Mouse (Mus musculus) heart, adult 2 months (tissue): ENCODE results near the gene Tnfrsf25. TPM values are rescaled to one million over a fixed set of nuclear protein-coding genes. Genes with fewer than 3 reads are reported as not detected.

Experiments
- DNase-seq, 2 experiments: peaks; one replicate each; pipeline ENCODE4 v3.0.0; 2021
- H3K27ac ChIP-seq: fragments of 200-600 bp; 2 replicates; pipeline ENCODE4 v1.8.1; 2022
- H3K27me3 ChIP-seq: fragments of 200-500 bp; 2 replicates; pipeline ENCODE4 v1.6.1; 2012; ENCODE audit warnings: mild to moderate bottlenecking, low read length, inconsistent platforms, mixed read lengths; ENCODE audit not compliant: control insufficient read depth, insufficient read depth
- H3K36me3 ChIP-seq: fragments of 200-500 bp; 2 replicates; pipeline ENCODE4 v1.6.1; 2012; ENCODE audit warnings: low read length, inconsistent platforms; ENCODE audit not compliant: control insufficient read depth, insufficient read depth
- H3K4me1 ChIP-seq: fragments of 200-500 bp; 2 replicates; pipeline ENCODE4 v1.6.1; 2011; ENCODE audit warnings: low read length; ENCODE audit not compliant: control insufficient read depth, insufficient read depth
- H3K4me3 ChIP-seq: fragments of 200-600 bp; 2 replicates; pipeline ENCODE4 v1.8.1; 2022
- H3K79me2 ChIP-seq: fragments of 200-500 bp; replicated peaks from 2 replicates; pipeline ENCODE4 v1.6.1; 2012; ENCODE audit warnings: mild to moderate bottlenecking, inconsistent platforms, low read length, moderate library complexity, mixed read lengths; ENCODE audit not compliant: control insufficient read depth, insufficient read depth
- H3K9ac ChIP-seq: fragments of 200-500 bp; 2 replicates; pipeline ENCODE4 v1.6.1; 2012; ENCODE audit warnings: low read depth, mild to moderate bottlenecking, control low read depth, inconsistent platforms, low read length, mixed read lengths
- CTCF ChIP-seq: fragments of 200-600 bp; IDR thresholded peaks from 2 replicates; pipeline ENCODE4 v1.8.1; 2022; ENCODE audit warnings: antibody characterized with exemption, mild to moderate bottlenecking, moderate library complexity
- EP300 ChIP-seq: fragments of 200-500 bp; IDR thresholded peaks from 2 replicates; pipeline ENCODE4 v1.6.1; 2011; ENCODE audit warnings: low read depth, low read length, control low read depth; ENCODE audit not compliant: insufficient read depth
- POLR2A ChIP-seq: fragments of 200-500 bp; IDR thresholded peaks from 2 replicates; pipeline ENCODE4 v1.6.1; 2011; ENCODE audit warnings: mild to moderate bottlenecking, low read depth, low read length, control low read depth; ENCODE audit not compliant: insufficient read depth
- WGBS: fragments of 180-500 bp; shearing (Covaris S2); methylation state at CpG from one replicate; pipeline ENCODE4 v1.1.7; 2018; 5-methylcytosine and 5-hydroxymethylcytosine counted together
- intact Hi-C: fragments of 180-260 bp; cut with DNase I; formaldehyde crosslinking; loops from one replicate; pipeline ENCODE4 v1.15.1; 2025
- polyA plus RNA-seq: library from polyadenylated mRNA; depleted of rRNA; stranded (reverse); fragments of >200 nt; gene quantifications from 2 replicates; pipeline ENCODE4 v1.2.3, GENCODE M21; 2012
- total RNA-seq, 2 experiments: library from RNA; stranded (reverse); gene quantifications; 2 replicates each; pipeline ENCODE4 v1.2.3; 2021

The Tnfrsf25 gene
- total and polyA plus RNA-seq, 3 experiments: 1.4 to 6.1 (median 2.4) TPM

DNA sequence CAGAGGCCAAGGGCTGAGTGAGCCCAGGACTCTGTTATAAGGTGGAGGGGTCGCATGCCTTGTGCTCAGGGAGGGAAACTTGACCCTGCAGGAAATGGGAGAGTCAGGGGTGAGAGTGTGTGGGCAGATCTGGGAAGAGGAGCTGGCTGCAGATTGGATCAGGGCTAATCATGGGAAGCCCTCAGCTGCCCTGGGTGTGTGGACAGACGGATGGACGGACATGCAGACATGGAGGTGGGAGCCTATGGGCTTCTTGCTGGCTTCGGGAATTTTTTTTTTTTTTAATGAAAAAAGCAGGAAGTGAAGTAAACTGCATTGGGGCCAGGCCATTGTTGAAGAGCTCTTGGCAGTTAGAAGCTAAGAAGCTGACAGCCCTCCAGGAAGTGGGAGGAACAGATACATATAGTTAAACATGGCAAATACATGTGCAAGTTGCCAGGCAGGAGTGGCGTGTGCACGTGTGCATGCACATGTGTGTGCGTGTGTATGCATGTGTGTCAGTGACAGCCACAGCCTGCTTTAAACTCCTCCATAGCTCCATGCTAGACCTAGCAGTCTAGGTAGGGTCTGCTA, 14.6 kb upstream of the Tnfrsf25 start:
- Histone ChIP-seq H3K79me2 (no peaks in the 10 kb centered on the region; the same call in 1 of the 2 replicates), H3K4me1 (peaks cover 11% of the 10 kb centered on the region), H3K4me3 (peak overlapping the region; percentile 1), H3K36me3 (no peaks in the 10 kb centered on the region; the same call in none of the 2 replicates), H3K27me3 (no peaks in the 10 kb centered on the region), H3K9ac (peak overlapping the region; percentile 11), H3K27ac (peak overlapping the region; percentile 64)
- DNase-seq: no peak
- TF ChIP-seq POLR2A (0 out of 2 replicates have a peak, but pooled peaks have one; percentile 41), CTCF (no peak)
- WGBS: 40% methylated on average over 7 of the region's 7 CpGs
- intact Hi-C loops: no loop called here

DNA sequence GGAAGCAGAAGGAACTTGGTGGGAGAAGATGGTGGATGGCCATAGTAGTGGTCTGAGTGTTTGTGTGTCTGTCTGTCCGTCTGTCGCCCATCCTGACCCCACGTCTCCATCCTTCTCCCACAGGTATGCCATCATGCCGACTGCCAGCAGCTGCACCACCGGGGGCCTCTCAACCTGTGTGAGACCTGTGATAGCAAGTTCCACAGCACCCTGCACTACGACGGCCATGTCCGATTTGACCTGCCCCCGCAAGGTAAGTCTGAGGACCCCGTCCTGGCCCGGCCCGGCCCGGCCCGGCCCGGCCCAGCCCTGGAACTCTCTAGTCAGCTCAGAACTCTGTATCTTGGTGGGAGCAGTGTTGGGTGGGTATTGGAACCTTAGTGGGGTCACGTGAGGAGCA, 13.8 kb upstream of the Tnfrsf25 start:
- no peaks in the 10 kb centered on the region; the same call in 1 of the 2 replicates for H3K79me2 ChIP-seq
- TF ChIP-seq POLR2A (no peak), CTCF (no peak), EP300 (no peak)
- peak in 1 of 2 experiments; percentile 20 for DNase-seq
- WGBS: 90% methylated on average over 16 of the region's 16 CpGs
- no peak overlapping the region for H3K27ac ChIP-seq
- H3K36me3 ChIP-seq: no peaks in the 10 kb centered on the region; the same call in none of the 2 replicates
- H3K27me3 ChIP-seq: no peaks in the 10 kb centered on the region
- H3K4me3 ChIP-seq: no peak overlapping the region
- H3K4me1 ChIP-seq: peaks cover 11% of the 10 kb centered on the region
- intact Hi-C loops: no loop called here
- no peak overlapping the region for H3K9ac ChIP-seq

DNA sequence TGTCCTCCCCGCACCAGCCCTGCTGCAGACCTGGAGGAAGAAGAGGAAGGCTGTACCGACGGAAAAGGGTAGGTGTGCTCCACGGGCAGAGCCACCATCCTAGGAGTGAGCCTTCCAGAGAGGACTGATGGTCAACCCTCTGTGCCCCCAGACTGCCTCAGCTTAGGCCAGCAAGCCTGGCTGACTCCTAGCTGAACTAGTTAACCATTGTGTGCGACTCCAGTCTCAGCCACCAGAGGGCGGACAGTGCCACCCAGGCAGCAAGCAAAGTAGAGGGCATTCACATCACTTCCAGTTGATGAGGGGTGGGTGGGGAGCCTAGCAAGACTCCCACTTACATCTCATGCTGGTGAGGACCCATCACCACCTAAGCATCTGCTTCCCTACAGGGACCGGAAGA, 12.7 kb upstream of the Tnfrsf25 start:
- H3K27ac ChIP-seq: no peak overlapping the region
- peaks cover 11% of the 10 kb centered on the region for H3K4me1 ChIP-seq
- H3K4me3 ChIP-seq: no peak overlapping the region
- H3K79me2 ChIP-seq: no peaks in the 10 kb centered on the region; the same call in 1 of the 2 replicates
- no peaks in the 10 kb centered on the region for H3K27me3 ChIP-seq
- intact Hi-C loops: no loop called here
- H3K9ac ChIP-seq: no peak overlapping the region
- WGBS: 56% methylated on average over 7 of the region's 7 CpGs
- DNase-seq: peak; percentile 64 to 82
- no peaks in the 10 kb centered on the region; the same call in none of the 2 replicates for H3K36me3 ChIP-seq
- TF ChIP-seq EP300 (0 out of 2 replicates have a peak, but pooled peaks have one; percentile 36), CTCF (peak; percentile 87), POLR2A (no peak)

GRCm38 (mm10) chr4:152106746-152107145, 9.0 kb upstream of the Tnfrsf25 start:
- no peaks in the 10 kb centered on the region; the same call in 1 of the 2 replicates for H3K36me3 ChIP-seq
- no peak overlapping the region for H3K27ac ChIP-seq
- 71% methylated on average over 9 of the region's 9 CpGs for WGBS
- no peak overlapping the region for H3K4me3 ChIP-seq
- H3K79me2 ChIP-seq: no peaks in the 10 kb centered on the region; the same call in 1 of the 2 replicates
- no peak for DNase-seq
- H3K9ac ChIP-seq: no peak overlapping the region
- TF ChIP-seq POLR2A (no peak), CTCF (peak; percentile 16; the same call in 1 of the 2 replicates), EP300 (no peak)
- H3K27me3 ChIP-seq: no peaks in the 10 kb centered on the region
- peaks cover 1% of the 10 kb centered on the region for H3K4me1 ChIP-seq
- intact Hi-C loops: no loop called here

- intact Hi-C loops: no loop called here
- no peaks in the 10 kb centered on the region for H3K27me3 ChIP-seq
- H3K4me1 ChIP-seq: no peaks in the 10 kb centered on the region
- no peak for TF ChIP-seq EP300
- no peak for TF ChIP-seq CTCF
- TF ChIP-seq POLR2A: no peak
- no peak overlapping the region for H3K4me3 ChIP-seq
- H3K79me2 ChIP-seq: no peaks in the 10 kb centered on the region
- WGBS: 78% methylated on average over 24 of the region's 24 CpGs
- no peaks in the 10 kb centered on the region for H3K36me3 ChIP-seq
- no peak overlapping the region for H3K9ac ChIP-seq
- no peak for DNase-seq
- H3K27ac ChIP-seq: no peak overlapping the region
Measured at GRCm38 (mm10) chr4:152107493-152107892, 8.2 kb upstream of the Tnfrsf25 start.

DNA sequence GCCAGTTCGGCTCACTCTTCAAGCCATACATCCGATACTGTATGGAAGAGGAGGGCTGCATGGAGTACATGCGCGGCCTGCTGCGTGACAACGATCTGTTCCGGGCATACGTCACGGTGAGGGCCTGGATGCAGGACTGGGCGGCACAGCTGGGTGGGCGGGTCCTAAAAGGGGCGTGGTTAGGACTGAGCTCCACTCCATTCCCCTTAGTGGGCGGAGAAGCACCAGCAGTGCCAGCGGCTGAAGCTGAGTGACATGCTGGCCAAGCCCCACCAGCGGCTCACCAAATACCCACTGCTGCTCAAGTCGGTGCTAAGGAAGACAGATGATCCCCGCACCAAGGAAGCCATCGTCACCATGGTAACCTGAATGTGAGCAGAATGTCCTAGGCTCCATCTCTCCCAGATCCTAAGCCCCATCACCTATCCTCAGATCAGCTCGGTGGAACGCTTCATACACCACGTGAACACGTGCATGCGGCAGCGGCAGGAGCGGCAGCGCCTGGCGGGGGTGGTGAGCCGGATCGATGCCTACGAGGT, 7.7 kb upstream of the Tnfrsf25 start:
- TF ChIP-seq EP300: no peak
- 0 out of 2 replicates have a peak, but pooled peaks have one; percentile 9 for TF ChIP-seq POLR2A
- intact Hi-C loops: no loop called here
- DNase-seq: no peak
- H3K4me3 ChIP-seq: no peak overlapping the region
- H3K36me3 ChIP-seq: no peaks in the 10 kb centered on the region
- no peaks in the 10 kb centered on the region for H3K79me2 ChIP-seq
- 70% methylated on average over 30 of the region's 30 CpGs for WGBS
- no peaks in the 10 kb centered on the region for H3K4me1 ChIP-seq
- no peak overlapping the region for H3K27ac ChIP-seq
- no peak overlapping the region for H3K9ac ChIP-seq
- no peaks in the 10 kb centered on the region for H3K27me3 ChIP-seq
